Mouse (Mus musculus) spleen, adult 12 weeks (tissue): ENCODE results near the gene Manf.
A peak's percentile ranks its signal among the peaks of the same experiment; 100 is the strongest.

Experiments used
- DNase-seq: peaks from one replicate; pipeline ENCODE4 v3.0.0; 2022; ENCODE audit warnings: low spot score

Manf gene

DNA sequence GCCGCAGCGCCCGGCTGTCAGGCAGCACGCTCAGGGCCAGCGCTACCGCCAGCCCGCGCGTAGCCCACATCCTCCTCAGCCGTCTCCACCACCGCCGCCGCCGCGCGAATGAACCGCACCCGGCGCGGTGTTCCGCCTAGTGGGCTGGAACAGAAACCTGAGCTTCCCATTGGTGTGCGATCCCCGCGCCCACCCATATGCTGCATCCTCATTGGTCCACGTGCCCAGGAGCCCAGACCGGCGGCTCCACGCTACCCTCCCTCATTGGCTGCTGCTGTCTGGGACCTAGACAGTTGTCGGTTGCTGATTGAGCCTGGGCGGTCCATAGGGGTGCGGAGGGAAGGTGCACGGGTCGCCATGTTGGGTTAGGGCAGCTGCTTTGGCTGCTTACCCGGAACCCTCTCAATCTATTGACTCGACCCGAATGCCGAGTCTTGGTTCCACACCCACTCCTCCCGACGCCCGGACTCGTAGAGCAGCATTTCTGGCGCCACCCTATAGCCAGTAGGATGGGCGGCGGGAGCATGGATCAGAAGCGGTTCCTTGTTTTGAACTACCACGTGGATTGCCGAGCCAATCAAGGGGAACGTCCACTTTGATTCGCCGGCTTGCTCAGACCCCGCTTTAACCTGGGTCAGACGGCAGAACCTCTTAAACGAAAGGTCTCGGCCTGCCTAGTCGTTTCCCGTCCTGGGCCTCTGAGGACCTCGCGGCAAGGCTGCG, at the start of gene Manf:
Manf (minus strand) TSS at position 151 of the 723 bp plus-strand sequence.
- DNase-seq, result peak; percentile 96

DNA sequence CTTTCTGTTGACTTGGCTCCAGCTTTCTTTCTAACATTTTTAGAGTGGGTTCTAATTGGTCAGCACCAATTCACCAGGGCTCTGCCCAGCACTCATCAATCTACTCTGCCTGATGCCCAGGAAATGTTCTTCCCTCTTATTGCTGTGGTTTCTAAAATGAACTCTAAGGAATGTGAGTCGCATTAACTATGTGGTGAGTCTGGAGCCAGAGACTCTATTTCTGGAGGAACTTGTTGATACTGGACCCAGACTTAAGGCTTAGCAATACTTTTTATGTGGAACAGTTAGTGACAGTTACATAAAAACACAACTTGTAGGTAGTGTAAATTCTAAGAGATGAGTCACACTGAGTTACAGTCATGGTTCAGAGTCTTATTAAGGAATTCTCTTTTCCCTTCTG, 43.2 kb upstream of the Manf start:
- no peak for DNase-seq

DNA sequence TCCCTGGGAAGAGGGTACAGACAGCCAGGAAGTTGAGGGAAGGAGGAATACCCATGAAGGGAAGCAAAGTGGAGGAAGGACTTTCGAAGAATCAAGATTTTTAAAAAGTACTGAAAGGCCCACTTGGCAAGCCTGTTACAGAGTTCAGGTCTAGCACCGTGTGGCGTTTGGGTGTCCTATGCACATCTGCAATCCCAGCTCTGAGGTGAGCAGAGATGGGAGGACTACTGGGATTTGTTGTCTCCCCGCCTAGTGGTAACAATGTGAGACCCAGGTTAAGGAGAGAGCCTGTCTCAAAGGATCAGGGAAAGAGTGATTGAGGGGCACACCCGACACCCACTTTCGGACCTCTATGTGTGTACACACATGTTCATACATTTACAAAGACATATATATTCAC, 23.1 kb upstream of the Manf start:
- no peak for DNase-seq

DNA sequence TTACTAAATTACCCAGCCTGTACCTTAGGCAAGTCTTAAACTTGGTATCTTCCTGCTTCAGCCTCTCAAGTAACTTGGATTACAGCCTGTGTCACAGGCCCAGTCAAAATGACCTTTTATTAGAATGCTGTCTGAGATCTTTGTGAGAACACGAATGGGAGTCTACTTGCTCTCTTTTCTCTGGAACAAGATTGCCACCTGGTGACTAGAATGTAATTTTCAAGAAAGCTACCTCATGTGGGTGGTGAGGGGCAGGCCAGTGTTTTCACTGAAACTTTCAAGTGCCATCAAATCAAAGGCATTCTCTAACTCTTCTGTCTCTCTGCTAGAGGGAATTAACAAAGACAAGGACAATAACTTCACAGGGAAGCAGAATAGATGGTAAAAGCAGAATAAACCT, 22.0 kb upstream of the Manf start:
- DNase-seq, result no peak

DNA sequence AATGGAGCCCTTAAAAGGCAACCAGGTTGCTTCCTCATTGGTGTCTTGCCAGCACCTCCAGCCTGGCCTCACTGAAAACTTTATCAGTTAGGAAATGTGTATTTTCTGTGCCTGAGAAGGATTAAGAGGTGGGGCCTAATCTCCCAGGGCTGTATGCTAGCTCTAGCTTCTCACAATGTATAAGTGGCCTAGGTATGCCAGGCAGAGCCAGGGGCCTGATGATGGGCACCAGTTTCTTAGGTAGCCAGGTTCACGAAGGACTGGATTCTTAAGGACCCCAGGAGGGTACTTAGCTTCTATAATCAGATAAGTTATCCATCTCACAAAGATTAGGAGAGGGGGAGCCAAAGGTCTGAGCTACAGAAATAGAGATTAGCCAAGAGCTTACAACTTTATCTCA, 19.8 kb upstream of the Manf start:
- no peak for DNase-seq

DNA sequence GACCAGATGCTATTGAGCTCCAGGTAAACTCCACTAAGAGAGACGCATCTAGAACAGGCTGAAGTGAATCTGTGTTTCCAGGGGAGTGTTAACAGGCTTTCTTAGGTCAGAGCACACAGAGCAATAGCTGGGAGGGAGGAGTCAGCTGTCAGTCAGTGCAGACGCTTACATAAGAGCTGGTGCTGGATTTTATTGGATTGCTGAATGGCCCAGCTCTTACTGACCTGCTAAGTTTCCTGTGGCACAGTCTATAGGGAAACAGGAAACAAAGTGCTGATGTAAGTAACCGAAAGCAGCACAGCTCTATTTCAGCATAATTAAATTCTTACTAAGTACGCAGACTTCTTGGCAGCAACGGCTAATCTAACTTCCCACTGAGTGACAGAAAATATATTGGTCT, 16.9 kb upstream of the Manf start:
- no peak for DNase-seq

DNA sequence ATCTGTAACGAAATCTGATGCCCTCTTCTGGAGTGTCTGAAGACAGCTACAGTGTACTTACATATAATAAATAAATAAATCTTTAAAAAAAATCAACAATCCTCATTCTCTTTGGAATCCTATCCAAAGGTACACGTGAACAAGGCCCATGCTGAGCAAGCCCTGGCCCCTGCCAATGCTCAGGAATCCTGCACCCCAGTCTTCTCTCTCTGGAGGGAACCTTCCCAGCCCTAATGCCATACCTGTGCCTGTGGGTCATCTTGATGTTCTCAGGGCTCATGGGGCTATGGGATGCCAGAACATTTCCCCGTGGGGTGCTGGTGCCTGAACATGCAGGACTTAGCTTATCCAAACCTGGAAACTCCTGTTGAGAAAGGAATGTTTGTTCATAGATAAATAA, 16.4 kb upstream of the Manf start:
- DNase-seq, result no peak

DNA sequence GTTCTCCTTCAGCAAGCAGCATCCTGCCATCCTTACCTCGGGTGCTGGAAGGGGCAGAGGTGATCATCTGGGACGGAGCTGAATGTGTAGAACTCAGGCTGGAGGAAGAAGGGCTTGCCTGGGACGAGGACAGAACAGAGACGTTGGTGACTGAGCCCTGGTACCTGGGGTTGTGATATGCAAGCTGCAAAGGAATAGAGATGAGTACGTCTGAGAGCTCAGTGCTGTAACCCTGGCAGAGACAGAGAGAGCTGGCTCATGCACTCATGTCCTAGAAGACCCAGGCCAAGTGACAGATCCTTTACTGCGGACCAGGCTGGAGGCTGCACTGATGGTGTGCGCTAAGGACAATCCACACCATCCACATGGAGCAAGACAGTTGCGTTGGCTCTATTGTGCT, 14.8 kb upstream of the Manf start:
- DNase-seq, result no peak

DNA sequence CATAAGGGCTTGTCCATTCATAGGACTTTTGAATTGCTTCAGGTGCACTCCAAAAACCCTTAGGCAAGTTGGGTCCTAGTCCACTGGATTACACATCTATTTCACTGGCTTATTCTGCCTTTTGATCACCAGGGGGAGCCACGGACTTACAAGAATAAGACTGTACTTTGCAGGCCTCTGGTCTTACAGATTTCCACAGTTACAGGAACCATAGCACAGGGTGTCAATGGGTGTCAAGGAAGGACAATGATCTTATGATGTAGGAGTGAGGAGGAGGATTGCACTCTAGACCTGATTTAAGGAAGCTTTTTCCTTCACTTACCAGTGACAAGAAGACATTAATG, 12.0 kb upstream of the Manf start:
- no peak for DNase-seq

DNA sequence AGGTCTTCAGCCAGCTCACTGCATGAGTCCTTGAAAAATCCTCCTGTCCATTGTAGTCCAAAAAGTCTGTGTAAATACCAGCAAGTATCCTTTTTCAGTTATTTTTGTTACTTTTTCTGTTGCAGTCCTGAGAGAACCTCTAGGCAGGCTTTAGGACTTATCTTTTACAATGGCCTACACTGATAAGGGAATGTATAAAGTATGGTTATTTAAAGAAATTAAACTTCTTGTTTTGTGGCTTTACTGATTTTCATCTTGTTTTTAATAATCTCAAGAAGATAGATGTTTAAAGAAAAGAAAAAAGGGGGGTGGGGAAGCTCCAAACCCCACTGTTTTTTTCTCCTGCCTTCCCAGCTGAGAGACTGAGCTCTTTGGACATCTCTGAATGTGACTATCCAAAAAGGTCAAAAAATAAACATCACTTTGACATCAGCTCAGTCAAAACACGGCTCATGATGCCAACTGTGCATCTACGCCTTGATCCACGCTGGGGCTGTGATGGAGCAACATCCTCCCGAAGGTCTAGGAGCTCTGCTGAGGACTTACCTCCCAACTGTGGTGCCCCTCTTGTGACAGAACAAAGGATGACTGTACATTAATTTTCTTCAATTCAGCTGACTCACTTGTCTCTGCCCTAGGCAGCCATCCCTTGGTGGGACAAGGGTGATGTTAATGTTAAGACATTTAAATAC, 11.5 kb upstream of the Manf start:
- no peak for DNase-seq

DNA sequence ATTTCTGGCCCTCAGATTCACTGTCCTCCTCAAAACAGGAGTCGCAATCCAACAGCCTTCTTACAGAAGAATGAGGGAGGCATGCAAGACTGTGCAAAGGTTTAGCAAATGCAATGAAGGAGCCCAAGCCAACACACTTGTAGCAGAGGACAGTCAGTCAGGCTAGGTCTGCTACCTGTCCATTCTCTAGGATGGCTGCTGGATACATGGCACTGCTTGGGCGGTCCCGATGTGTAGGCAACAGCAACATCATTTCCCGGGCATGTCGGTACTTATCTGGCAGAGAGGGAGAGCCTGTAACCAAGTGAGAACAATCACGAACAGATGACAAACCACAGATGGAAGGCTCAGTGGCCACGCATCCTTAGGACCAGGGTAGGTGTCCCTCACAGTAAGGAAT, 9.8 kb upstream of the Manf start:
- DNase-seq, result no peak

DNA sequence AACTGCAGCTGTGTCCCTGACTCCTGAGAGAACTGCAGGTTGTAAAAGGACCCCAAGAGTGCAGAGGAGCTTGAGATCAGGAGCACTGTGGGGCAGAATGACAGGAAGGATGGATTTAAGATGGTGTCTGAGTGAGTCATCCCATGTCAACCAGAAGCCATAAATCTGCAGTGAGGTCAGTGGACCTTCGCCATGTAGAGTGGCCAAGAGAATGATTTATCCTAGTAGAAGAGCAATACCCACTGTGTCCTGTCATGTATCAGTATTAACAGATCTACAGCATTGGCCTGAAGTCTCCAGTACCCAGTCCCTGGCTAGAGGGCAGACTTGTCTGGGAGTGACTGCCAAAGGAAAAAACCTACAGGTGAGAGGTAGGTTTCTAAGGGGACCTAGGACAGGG, 7.1 kb upstream of the Manf start:
- DNase-seq, result no peak

DNA sequence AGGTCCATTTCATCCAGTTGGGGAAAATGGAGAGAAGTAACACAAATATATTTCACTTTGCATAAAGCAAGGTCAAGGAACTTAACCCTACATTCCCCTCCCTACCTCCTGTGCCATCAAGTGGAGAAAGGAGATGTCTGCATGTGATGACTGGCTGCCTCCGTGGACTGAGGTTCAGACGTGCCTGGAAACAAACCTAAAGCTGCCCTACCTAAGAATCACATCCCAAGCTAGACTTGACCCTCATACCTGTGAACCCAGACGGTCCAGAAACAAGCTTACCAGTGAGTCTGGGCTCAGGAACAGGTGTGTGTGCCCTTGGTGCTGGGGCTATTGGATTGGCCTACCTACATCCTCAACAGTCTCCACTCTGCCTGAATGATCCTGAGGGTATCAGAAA, 1.5 kb upstream of the Manf start:
- no peak for DNase-seq

DNA sequence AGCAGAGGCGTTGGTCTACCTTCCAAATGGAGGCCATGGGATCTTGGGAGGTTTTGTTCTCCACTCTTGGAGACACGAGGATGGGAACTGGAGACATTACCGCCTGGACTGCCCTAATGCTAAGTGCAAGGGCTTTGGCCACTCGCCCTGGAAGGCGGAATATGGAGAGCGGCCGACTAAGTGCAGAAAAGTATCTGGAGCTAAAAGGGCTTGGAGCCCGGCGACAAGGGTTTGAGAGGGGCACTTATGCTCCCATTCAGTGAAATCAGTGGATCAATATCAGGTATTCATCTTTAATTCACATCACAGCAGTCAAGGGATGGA, 735 bp upstream of the Manf start:
- DNase-seq, result no peak

DNA sequence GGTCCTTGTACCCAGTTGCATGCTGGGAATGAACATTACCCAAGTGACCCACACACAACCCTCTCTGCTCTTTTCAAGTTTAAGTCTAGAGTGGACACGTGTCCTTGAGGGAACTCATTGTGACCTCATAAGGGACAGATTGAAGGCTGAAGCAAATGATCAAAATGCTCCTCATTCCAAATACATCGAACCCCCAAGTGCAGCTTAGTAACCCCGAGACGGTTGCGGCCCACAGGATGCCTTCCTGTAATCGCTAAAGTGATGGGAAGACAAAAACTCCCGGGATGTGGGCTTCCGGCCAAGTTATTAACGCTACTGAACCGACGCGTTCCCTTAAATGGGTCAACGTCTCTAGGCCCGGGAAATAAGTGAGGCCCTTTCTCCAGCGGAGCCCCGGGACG, 438 bp downstream of the Manf start:
- DNase-seq, result no peak

DNA sequence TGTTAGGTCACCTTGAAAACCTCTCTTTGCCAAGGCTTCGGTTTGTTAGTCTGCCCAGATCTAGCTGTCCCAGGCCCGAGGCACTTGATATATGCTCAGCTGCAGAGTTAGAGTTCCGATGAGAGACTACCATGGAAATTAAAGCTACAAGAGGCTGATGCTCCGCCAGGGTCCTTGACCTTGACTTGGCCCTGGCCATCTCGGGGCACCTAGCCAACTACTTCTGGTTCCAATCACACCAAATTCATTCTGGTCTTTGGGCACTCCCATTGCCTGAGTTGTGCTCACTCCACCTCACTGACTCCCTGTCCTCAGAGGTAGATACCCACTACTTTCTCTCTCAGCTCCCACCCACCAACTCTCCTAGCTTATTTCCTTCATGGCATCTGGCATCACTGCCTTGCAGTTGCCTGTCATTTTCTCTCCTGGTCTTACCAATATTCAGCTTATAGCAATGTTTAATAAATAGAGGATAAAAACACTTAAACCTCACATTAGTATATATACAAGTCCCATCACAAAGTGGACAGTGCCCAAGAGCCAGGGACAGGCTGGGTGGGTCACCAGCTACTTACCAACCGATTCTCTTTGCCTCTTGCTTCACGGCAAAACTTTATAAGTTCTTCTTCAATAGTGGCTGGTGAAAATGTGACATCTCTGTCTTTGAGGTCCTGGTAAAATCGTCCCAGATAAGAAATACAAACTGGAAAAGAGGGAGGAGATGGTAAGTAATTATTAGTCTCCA, 1.1 kb downstream of the Manf start:
- DNase-seq, result no peak

DNA sequence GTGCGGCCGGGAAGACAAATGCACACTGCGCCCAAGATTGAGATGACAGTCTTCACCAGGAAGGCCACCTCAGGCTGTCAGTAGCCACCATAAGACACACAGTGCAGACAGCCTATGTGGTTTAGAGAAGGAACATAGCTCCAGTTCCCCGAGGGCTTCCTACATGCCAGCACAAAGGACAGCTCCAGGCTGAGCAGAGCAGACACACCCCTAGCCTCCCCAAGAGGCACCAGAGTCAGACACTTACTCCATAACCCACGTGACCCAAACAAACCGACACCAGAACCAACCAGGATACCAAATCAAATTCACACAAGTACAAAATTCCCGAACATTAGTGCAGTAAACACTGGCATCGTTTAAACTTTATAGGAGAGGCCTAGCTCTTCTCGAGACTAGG, 2.5 kb downstream of the Manf start:
- DNase-seq, result no peak

DNA sequence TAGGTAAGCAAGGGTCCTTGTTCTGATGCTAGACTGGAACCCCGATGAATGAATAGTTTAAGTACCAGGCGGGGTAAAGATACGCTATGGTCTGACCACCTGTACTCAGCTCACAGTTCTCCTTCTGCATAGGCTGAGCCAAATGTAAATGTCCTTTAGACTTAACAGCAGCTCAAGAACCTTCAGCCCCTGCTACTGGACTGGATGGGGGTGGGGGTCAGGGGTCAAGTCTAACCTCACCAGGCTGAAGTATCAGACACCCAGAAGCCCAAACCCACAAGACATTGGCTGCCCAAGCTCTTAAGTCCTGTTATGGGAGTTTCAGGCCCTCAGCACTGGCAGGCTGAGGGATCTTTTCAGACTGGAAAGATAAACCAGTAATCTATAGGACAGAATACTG, 3.4 kb downstream of the Manf start:
- DNase-seq, result no peak

DNA sequence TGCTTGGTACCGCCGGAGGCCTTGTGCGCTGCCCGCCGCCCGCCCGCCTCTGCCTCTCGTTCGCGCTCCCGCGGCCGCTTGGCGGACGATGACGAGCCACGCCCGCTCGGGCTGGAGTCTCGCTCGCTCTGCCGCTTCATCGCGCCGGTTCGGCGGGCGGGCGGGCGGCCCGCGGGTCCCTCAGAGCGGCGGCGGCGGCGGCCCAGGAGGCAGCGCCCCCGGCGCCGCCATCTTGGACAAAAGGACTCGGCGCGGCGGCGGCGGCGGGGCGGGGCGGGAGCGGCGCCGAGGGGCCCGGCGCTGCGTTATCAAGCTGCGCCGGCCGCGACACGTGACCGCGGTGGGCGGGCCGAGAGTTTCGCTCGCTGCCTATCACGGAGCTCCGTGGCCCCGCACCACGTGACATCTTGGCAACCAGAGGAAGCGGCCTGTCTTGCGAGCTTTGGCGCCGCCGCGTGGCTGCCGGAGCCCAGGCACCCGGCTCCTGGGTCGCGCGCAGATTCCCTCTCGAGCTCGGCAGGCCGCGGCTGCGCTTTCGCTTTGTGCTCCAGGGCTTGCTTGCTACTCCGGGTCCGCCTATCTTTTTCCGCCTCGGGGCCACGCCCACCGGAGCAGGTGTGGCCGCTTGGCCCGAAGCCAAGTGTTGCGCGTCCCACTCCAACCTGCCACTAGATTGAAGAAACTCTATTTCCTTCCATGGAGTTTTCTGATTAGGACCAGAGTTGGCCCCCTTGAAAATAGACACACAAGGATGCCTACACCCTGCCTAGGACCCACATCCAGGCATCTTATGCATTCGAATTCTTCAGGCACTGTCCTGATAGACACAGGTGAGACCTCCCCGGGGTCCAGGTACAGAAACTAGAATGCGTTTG, 4.7 kb downstream of the Manf start, which contains the start of gene Rbm15b:
Rbm15b (minus strand) TSS at position 601 of the 875 bp plus-strand sequence.
- peak; percentile 97 for DNase-seq

DNA sequence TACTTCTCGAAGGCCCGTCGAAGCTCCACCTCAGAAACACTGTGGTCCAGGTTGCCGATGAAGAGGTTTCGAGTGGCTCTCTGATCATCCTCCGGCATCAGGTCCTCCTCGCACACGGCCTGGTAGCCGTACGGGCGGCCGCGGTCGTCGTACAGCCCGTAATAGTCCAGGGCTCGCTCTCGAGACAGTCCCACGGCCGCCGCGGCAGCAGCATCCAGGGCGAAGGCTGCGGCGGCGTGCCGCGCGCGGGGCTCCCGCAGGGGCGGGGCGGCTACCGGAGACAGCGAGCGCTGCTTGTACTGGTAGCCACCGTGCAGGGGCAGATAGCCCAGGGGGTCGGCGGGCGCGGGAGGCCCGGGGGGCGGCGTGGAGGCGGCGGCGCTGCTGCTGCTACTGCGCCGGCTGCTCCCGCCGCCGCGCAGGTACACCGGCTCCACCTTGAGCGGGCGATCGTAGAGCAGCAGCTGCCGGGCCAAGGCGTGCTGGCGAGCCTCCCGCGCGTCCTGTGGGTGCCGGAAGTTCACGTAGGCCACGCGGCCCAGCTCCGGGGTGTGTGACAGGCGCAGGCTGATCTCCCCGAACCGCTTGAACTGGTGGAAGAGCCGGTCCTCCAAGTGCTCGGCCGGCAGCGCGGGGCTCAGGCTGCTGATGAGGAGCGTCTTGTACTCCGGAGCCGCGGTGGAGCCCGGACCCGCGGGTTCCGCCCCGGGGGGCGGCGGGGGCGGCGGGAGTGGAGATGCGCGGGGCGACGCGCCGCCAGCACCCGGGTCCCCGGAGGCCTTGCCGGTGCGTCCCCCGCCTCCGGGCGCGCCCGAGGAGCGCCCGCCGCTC, 5.7 kb downstream of the Manf start:
- peak; percentile 41 for DNase-seq
